Mouse (Mus musculus): ENCODE data around the gene Zfp866.

DNA sequence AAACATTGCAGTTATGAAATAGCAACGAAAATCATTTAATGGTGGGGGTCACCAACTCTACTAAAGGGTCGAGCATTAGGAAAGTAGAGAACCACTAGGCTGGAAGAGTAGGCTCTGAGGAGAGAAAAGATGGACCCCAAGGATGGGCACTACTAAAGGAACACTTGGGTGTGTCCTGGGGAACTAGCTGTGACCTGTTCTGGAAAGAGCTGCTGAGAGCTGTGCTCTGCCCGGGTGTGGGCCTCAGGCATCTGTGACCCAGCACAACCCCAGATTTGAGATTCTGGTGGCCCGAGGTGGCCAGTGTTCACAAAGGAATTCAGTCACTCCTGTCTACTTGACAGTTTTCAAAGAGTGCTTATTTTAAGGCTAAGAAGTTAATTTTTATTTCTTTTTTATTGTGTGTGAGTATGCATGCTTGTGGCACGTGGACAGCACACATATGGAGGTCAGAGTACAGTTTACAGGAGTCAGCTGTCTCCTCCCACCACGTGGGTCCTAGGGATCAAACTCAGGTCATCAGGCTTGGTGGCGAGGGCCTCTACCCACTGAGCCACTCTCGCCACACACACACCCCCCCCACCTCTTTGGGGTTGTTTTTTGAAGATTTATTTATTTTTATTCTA, 46.2 kb upstream of the Zfp866 start:
- TF ChIP-seq CTCF (IDR thresholded peaks at IDR 0.05; ENCODE audit: low read depth, low read length) = no peak
- no peak for TF ChIP-seq POLR2A (IDR thresholded peaks at IDR 0.05; ENCODE audit: extremely low read depth, insufficient read depth, low read length)
